Mouse (Mus musculus) olfactory bulb, adult 2 months (tissue): ENCODE measurements around the gene Katnbl1. TPM values are rescaled to one million over a fixed set of nuclear protein-coding genes. Genes with fewer than 3 reads are reported as not detected.

Experiments used
- H3K27ac ChIP-seq: fragments of 200-500 bp; 2 replicates; pipeline ENCODE4 v1.5.1; 2012; ENCODE audit warnings: low read depth, low read length; ENCODE audit not compliant: insufficient read depth
- H3K4me1 ChIP-seq: fragments of 200-500 bp; 2 replicates; pipeline ENCODE4 v1.6.1; 2012; ENCODE audit warnings: low read length; ENCODE audit not compliant: control insufficient read depth, insufficient read depth
- H3K4me3 ChIP-seq: fragments of 200-500 bp; 2 replicates; pipeline ENCODE4 v1.5.1; 2012; ENCODE audit warnings: mild to moderate bottlenecking, low read depth, low read length, moderate library complexity; ENCODE audit not compliant: insufficient read depth
- CTCF ChIP-seq: fragments of 200-500 bp; IDR thresholded peaks from 2 replicates; pipeline ENCODE4 v1.5.1; 2012; ENCODE audit warnings: low read depth, mild to moderate bottlenecking, low read length, moderate library complexity; ENCODE audit not compliant: insufficient read depth
- POLR2A ChIP-seq: fragments of 200-500 bp; IDR thresholded peaks from 2 replicates; pipeline ENCODE4 v1.6.1; 2012; ENCODE audit warnings: mild to moderate bottlenecking, low read depth, low read length, moderate library complexity; ENCODE audit not compliant: insufficient read depth
- WGBS: fragments of 180-500 bp; shearing (Covaris S2); methylation state at CpG from one replicate; pipeline ENCODE4 v1.1.7; 2018; 5-methylcytosine and 5-hydroxymethylcytosine counted together
- polyA plus RNA-seq: library from polyadenylated mRNA; stranded (reverse); fragments of >200 nt; gene quantifications from 2 replicates; pipeline ENCODE4 v1.2.4, GENCODE M21; 2012; ENCODE audit warnings: low replicate concordance; ENCODE audit not compliant: missing spikeins, insufficient read depth, insufficient read length

Gene Katnbl1
- not detected in 2 replicates for polyA plus RNA-seq

- peak; percentile 95 for TF ChIP-seq CTCF
- peak; percentile 62 for TF ChIP-seq POLR2A
- under 1% methylated on average over 62 of the region's 72 CpGs for WGBS
- H3K4me1 ChIP-seq, result no peaks in the 10 kb centered on the region
- H3K4me3 ChIP-seq, result peak within 1 kb of the TSS; percentile 58
- no peak within 1 kb of the TSS for H3K27ac ChIP-seq
Measured at GRCm38 (mm10) chr2:112378973-112379898, at the start of gene Katnbl1. Katnbl1 (plus strand) TSS chr2:112379211.

GRCm38 (mm10) chr2:112332051-112332898, 46.7 kb upstream of the Katnbl1 start:
- WGBS, result 78% methylated on average over 4 of the region's 4 CpGs
- no peaks in the 10 kb centered on the region for H3K4me1 ChIP-seq
- TF ChIP-seq POLR2A, result no peak
- no peak for TF ChIP-seq CTCF
- H3K27ac ChIP-seq, result no peak overlapping the region
- no peak overlapping the region for H3K4me3 ChIP-seq

- no peak overlapping the region for H3K27ac ChIP-seq
- WGBS, result 89% methylated on average over 6 of the region's 6 CpGs
- H3K4me1 ChIP-seq, result no peaks in the 10 kb centered on the region
- TF ChIP-seq CTCF, result no peak
- no peak for TF ChIP-seq POLR2A
- H3K4me3 ChIP-seq, result no peak overlapping the region
Measured at GRCm38 (mm10) chr2:112337211-112337610, 41.8 kb upstream of the Katnbl1 start.

- Histone ChIP-seq H3K4me3 (no peak overlapping the region), H3K4me1 (no peaks in the 10 kb centered on the region), H3K27ac (no peak overlapping the region)
- 93% methylated on average over 2 of the region's 2 CpGs for WGBS
- TF ChIP-seq CTCF (no peak), POLR2A (no peak)
Measured at GRCm38 (mm10) chr2:112339736-112340135, 39.3 kb upstream of the Katnbl1 start.

- no peak overlapping the region for H3K27ac ChIP-seq
- no peaks in the 10 kb centered on the region for H3K4me1 ChIP-seq
- TF ChIP-seq POLR2A (no peak), CTCF (no peak)
- 73% methylated on average over 3 of the region's 3 CpGs for WGBS
- no peak overlapping the region for H3K4me3 ChIP-seq
Measured at GRCm38 (mm10) chr2:112341117-112341516, 37.9 kb upstream of the Katnbl1 start.

- Histone ChIP-seq H3K4me1 (no peaks in the 10 kb centered on the region), H3K4me3 (no peak overlapping the region), H3K27ac (no peak overlapping the region)
- WGBS, result 94% methylated on average over 3 of the region's 3 CpGs
- TF ChIP-seq CTCF (no peak), POLR2A (no peak)
Measured at GRCm38 (mm10) chr2:112348246-112348645, 30.8 kb upstream of the Katnbl1 start.

GRCm38 (mm10) chr2:112353685-112354455, 25.1 kb upstream of the Katnbl1 start:
- no peak overlapping the region for H3K27ac ChIP-seq
- 89% methylated on average over 7 of the region's 7 CpGs for WGBS
- H3K4me1 ChIP-seq, result no peaks in the 10 kb centered on the region
- H3K4me3 ChIP-seq, result no peak overlapping the region
- TF ChIP-seq CTCF (no peak), POLR2A (no peak)

- TF ChIP-seq POLR2A (no peak), CTCF (no peak)
- Histone ChIP-seq H3K4me1 (no peaks in the 10 kb centered on the region), H3K4me3 (no peak overlapping the region), H3K27ac (no peak overlapping the region)
- 35% methylated on average over 2 of the region's 2 CpGs for WGBS
Measured at GRCm38 (mm10) chr2:112359611-112360010, 19.4 kb upstream of the Katnbl1 start.
